Mouse (Mus musculus) left cerebral cortex, postnatal 14 days (tissue): Measurements from ENCODE around the gene Gm2115. TPM values are rescaled to one million over a fixed set of nuclear protein-coding genes. Genes with fewer than 3 reads are reported as not detected.

Source experiments
- DNase-seq, 2 experiments: peaks; one replicate each; pipeline ENCODE4 v3.0.0; 2021 to 2022; ENCODE audit warnings: low spot score in 2 of 2, mixed read lengths in 1 of 2
- intact Hi-C: fragments of 180-260 bp; cut with DNase I; formaldehyde crosslinking; loops from one replicate; pipeline ENCODE4 v1.15.1; 2025
- long read RNA-seq, 2 experiments: library from polyadenylated mRNA; stranded (forward); transcript quantifications; one replicate each; pipeline ENCODE4 v2.0.0; 2021
- total RNA-seq, 2 experiments: library from RNA; stranded (reverse); gene quantifications; 2 replicates each; pipeline ENCODE4 v1.2.3; 2021

Gene Gm2115
- total RNA-seq = 1 to 10 TPM; 3.6 to 7.5 TPM
- long read RNA-seq, experiment 1, full-length matches to known transcripts = 2 of 2 reads
- long read RNA-seq, experiment 1, partial matches to known transcripts = 0 of 2 reads
- long read RNA-seq, experiment 1, other reads (novel, unspliced or antisense) = 0 of 2 reads
- long read RNA-seq, experiment 2, partial matches to known transcripts = 0 of 1 reads
- long read RNA-seq, experiment 2, other reads (novel, unspliced or antisense) = 1 of 1 reads

- DNase-seq = peak in 1 of 2 experiments; percentile 31
- intact Hi-C loops = no loop called here
These were observed at the start of gene Gm2115 for GRCm38 (mm10) chr7:84528796-84529533. Gene Gm2115 (plus strand): TSS chr7:84528954.

DNA sequence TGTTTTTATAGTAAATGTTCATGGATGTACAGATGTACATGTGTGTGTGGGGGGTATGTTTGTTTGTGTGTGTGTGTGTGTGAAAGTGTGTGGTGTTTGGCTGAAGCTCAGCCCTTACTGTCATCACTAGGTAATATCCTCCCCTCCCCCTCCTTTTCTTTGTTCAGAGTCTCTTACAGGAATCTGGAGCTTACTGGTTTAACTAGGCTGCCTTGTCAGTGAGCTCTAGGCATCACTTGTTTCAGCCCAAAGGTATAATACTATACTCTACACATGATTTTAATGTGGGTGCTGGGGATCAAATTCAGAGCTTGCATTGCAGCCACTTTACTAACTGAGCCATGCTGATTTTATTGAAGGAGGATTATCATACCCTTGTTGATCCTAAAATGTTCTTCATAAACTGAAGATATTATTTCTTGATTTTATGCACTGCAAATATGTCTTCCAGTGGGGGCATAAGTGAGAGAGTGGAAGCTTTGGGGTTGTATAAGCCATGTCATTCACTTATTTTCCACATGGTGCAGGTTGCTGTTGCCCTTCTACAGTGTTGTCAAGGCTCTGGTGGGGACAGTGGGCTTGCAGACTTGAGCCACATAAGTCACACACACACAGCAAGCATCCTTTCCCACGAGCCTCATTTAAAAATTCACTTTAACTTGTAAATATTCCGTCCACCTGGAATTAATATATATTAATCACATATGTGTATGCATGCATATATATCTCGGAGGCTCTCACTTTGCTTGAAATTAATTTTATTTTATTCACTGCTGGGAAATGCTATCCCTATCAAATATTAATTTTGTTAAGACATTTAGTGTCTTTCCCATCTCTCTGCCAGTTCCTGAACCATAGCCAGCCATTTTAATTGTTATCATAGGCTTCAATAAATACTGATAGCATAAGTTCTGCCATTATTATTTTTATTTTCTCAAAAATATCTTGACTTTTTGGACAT lies 45.0 kb upstream of the Gm2115 start:
- intact Hi-C loops = no loop called here
- no peak for DNase-seq

DNA sequence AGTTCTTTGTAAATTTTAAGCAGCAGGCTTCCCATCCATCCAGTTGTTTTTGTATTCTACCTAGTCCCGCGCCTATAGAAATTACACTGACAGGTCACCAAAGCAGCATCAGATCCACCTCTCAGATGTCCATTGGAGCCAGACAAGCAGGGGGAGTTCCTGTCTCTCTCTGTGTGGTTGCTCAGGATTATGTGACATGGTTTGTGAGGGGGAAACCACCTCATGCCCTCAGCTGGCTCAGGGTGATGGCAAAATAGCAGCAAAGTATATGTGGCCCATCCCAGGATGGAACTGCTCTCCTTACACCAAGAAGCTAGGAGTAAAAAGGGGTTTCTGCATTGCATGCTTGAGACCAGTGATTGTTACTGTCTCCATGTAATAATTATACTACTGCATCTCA lies 42.3 kb upstream of the Gm2115 start:
- intact Hi-C loops = no loop called here
- no peak for DNase-seq

DNA sequence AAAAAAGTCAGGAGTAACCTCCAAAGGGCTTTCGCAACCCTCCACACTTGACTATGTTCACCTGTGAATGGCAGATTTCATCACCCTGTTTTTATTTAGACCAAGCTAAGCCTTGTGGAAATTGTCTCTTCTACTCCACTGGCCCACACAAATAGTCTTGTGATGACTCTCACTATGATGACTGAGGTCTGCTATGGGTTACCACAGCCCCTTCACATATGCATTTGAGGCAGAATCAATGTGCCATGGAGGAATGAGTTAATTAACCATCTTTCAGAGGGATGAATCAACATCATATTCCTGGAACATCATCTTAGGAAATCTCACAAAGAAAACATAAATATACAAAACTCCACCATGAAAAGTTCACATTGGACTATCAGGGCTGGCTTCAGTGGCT lies 25.6 kb upstream of the Gm2115 start:
- intact Hi-C loops = no loop called here
- no peak for DNase-seq

- intact Hi-C loops = no loop called here
- DNase-seq = no peak
These were observed 10.1 kb upstream of the Gm2115 start for GRCm38 (mm10) chr7:84518533-84519198.

DNA sequence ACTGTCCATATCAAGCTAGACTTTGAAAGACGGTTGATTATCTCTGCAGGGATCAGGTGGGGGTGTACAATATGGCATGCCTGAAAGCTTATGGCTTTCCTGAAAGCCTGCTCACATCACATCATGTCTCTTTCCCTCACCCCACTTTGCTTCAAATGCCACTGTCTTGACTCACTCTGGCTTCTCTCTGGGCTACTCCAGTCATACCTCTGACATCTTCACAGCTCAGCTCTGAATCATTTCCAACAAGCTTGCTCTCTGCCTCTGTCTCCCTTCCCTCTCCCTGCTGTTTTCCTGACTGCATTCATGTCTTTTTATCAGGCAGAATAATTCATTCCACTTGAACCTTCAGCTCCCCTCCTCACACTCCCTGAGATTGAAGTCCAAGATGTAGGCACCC lies 7.4 kb upstream of the Gm2115 start:
- DNase-seq = no peak
- intact Hi-C loops = no loop called here

- no peak for DNase-seq
- intact Hi-C loops = no loop called here
These were observed 6.3 kb upstream of the Gm2115 start for GRCm38 (mm10) chr7:84522426-84522825.

DNA sequence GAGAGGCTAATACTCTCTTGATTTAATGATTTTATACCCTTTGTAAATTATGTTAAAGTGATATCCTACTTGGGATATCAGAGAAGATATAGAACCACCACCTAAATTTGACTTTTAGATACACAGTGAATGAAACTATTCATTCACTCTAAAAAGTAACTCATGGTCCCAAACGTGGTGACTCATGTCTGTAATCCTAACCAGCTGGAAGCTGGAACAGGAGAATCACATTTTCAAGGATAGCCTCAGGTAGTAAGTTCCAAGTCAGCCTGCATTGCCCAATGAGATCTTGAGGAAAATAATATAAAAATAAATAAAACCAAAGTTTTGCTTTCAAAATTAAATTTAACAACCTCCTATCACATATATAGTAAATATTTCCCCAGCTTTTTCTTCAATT lies 2.6 kb upstream of the Gm2115 start:
- intact Hi-C loops = no loop called here
- no peak for DNase-seq

GRCm38 (mm10) chr7:84532795-84533194 lies 4.0 kb downstream of the Gm2115 start:
- intact Hi-C loops = no loop called here

DNA sequence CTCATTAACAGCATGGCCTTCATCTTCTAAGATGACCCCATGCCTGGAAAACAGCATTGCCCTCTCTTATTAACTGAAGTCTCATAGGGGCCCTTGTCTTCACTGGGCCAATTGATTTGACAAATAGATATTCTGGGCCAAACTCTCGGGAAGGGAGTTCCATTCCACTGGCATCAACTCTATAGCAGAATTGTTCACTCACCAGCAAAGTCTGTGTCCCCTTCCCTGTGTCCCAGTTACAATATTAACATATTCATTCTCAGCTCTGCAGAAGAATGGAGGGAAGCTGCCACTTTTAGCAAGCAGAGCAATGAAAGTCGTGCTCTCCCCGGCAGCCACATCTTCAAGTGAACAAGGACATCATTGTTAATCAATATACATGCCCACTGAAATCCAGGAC lies 5.9 kb downstream of the Gm2115 start:
- intact Hi-C loops = no loop called here
- DNase-seq = no peak

More at GRCm38 (mm10) chr7:84532795-84533194, 4.0 kb downstream of the Gm2115 start:
- DNase-seq = no peak

- DNase-seq = no peak
- intact Hi-C loops = no loop called here
These were observed 16.2 kb downstream of the Gm2115 start for GRCm38 (mm10) chr7:84544946-84545345.

GRCm38 (mm10) chr7:84546667-84547066 lies 17.9 kb downstream of the Gm2115 start:
- no peak for DNase-seq
- intact Hi-C loops = no loop called here

- intact Hi-C loops = no loop called here
- no peak for DNase-seq
These were observed 22.7 kb downstream of the Gm2115 start for GRCm38 (mm10) chr7:84551472-84551871.

DNA sequence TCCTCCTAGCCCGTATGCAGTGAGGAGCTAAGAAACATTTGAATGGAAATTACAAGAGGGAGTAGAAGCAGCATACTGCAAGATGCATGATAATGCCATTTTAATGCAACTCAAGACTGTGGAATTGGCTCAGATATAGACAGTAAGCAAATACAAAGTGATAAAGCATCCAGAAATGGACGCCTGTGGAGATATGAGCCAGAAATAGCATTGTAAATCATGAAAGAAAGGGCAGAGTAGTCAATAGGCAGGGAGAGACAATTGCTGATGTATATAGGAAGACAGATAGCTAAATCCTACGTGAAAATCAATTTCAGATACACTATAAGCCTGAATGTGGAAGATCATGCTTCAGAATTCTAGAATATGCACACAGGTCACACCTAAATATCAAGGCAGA lies 26.5 kb downstream of the Gm2115 start:
- DNase-seq = no peak
- intact Hi-C loops = no loop called here

GRCm38 (mm10) chr7:84557332-84557731 lies 28.6 kb downstream of the Gm2115 start:
- no peak for DNase-seq
- intact Hi-C loops = no loop called here

GRCm38 (mm10) chr7:84560500-84560899 lies 31.7 kb downstream of the Gm2115 start:
- intact Hi-C loops = no loop called here
- DNase-seq = no peak

- intact Hi-C loops = no loop called here
- DNase-seq = no peak
These were observed 35.5 kb downstream of the Gm2115 start for GRCm38 (mm10) chr7:84564236-84564635.

DNA sequence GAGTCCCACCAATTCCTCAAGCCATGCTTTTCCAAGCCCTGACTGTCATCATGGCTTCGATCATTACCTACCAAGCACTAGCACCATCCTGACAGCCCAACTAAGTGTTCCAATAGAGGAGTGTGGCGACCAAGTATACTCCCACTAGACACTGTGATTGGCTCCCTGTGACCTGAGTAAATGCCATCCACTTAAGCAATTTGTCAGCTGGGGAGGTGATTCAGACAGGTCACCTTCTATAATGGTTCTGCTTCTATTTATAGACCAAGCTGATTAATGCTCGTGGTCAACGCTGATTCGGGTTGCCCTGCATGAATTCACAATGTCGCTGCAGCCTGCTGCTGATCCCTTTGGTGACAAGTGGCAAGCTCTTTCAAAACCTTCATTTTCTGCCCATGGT lies 37.4 kb downstream of the Gm2115 start:
- intact Hi-C loops = no loop called here

GRCm38 (mm10) chr7:84577034-84577433 lies 48.3 kb downstream of the Gm2115 start:
- intact Hi-C loops = no loop called here
- DNase-seq = no peak

More for the DNA sequence above, 37.4 kb downstream of the Gm2115 start:
- no peak for DNase-seq

GRCm38 (mm10) chr7:84578841-84579240 lies 50.1 kb downstream of the Gm2115 start:
- DNase-seq = peak; percentile 57 to 75
- intact Hi-C loops = no loop called here
